Mouse (Mus musculus): ENCODE measurements around the gene Ilkap.

- no peak for TF ChIP-seq SRF (IDR thresholded peaks at IDR 0.05; ENCODE audit: control insufficient read depth, insufficient read length, low read depth)
- no peak for TF ChIP-seq MYOD1 (IDR thresholded peaks at IDR 0.05; ENCODE audit: control insufficient read depth in 1 of 3, insufficient read length in 2 of 3, low read depth in 2 of 3)
- TF ChIP-seq POLR2A (IDR thresholded peaks at IDR 0.05; ENCODE audit: insufficient read length, low read depth): no peak
- no peak for TF ChIP-seq USF1 (IDR thresholded peaks at IDR 0.05; ENCODE audit: low read depth)
- peak; percentile 27 for TF ChIP-seq POLR2AphosphoS2 (IDR thresholded peaks at IDR 0.05; ENCODE audit: insufficient read length, low read depth)
- no peak for TF ChIP-seq REST (IDR thresholded peaks at IDR 0.05; ENCODE audit: insufficient read depth, insufficient read length)
- TF ChIP-seq CEBPB (IDR thresholded peaks at IDR 0.05; ENCODE audit: insufficient read depth, poor library complexity, severe bottlenecking): no peak
- TF ChIP-seq TCF12 (IDR thresholded peaks at IDR 0.05; ENCODE audit: insufficient read depth, poor library complexity, severe bottlenecking): no peak
- TF ChIP-seq TCF3 (IDR thresholded peaks at IDR 0.05; ENCODE audit: insufficient read length, low read depth): no peak
- TF ChIP-seq MYOG (IDR thresholded peaks at IDR 0.05; ENCODE audit: control insufficient read depth in 1 of 3, insufficient read depth in 1 of 3, insufficient read length in 2 of 3, low read depth in 2 of 3): no peak
- no peak for TF ChIP-seq MAX (IDR thresholded peaks at IDR 0.05; ENCODE audit: low read depth)
Measured at GRCm38 (mm10) chr1:91364822-91365644, 33.6 kb downstream of the Ilkap start.

Measured in myocyte (in vitro differentiated cells).